Mouse (Mus musculus): ENCODE measurements around the gene Cngb1. TPM values are rescaled to one million over a fixed set of nuclear protein-coding genes. Genes with fewer than 3 reads are reported as not detected.
A peak's percentile ranks its signal among the peaks of the same experiment; 100 is the strongest.
"Not testable (repeated sequence)": the region's sequence is repeated elsewhere in the genome, so short reads cannot be mapped to it uniquely, and the experiment has no call there.

Cngb1 gene
- polyA plus RNA-seq, 1 experiment from 2014 or later = 0.12 TPM

- H3K9ac ChIP-seq (ENCODE audit: low read depth, low read length) = no peak overlapping the region
- ATAC-seq (ENCODE audit: low read depth) = no peak
- H3K4me2 ChIP-seq (ENCODE audit: low read depth, low read length) = no peak overlapping the region
- H3K36me3 ChIP-seq (ENCODE audit: control insufficient read depth, insufficient read depth) = no peaks in the 10 kb centered on the region
- H3K27ac ChIP-seq (ENCODE audit: low read length) = no peak overlapping the region
- H3K4me1 ChIP-seq (ENCODE audit: control insufficient read depth, low read depth, low read length) = no peaks in the 10 kb centered on the region
- WGBS (ENCODE audit: insufficient replicate concordance) = 58% methylated on average over 4 of the region's 4 CpGs
- H3K27me3 ChIP-seq (ENCODE audit: control insufficient read depth, insufficient read depth, low read depth, low read length) = no peaks in the 10 kb centered on the region
- no peak overlapping the region for H3K4me3 ChIP-seq (ENCODE audit: low read depth, low read length)
- no peaks in the 10 kb centered on the region for H3K9me3 ChIP-seq (replicated peaks; ENCODE audit: control insufficient read depth, low read length)
Measured at GRCm38 (mm10) chr8:95243853-95244252, 62.5 kb downstream of the Cngb1 start.

- ATAC-seq (ENCODE audit: low read depth) = no peak
- H3K4me2 ChIP-seq (ENCODE audit: low read depth, low read length) = no peak overlapping the region
- WGBS (ENCODE audit: insufficient replicate concordance) = 53% methylated on average over 12 of the region's 12 CpGs
- no peak overlapping the region for H3K27ac ChIP-seq (ENCODE audit: low read length)
- no peaks in the 10 kb centered on the region for H3K9me3 ChIP-seq (replicated peaks; ENCODE audit: control insufficient read depth, low read length)
- H3K4me1 ChIP-seq (ENCODE audit: control insufficient read depth, low read depth, low read length) = no peaks in the 10 kb centered on the region
- no peak overlapping the region for H3K4me3 ChIP-seq (ENCODE audit: low read depth, low read length)
- no peak overlapping the region for H3K9ac ChIP-seq (ENCODE audit: low read depth, low read length)
- H3K36me3 ChIP-seq (ENCODE audit: control insufficient read depth, insufficient read depth) = no peaks in the 10 kb centered on the region
- H3K27me3 ChIP-seq (ENCODE audit: control insufficient read depth, insufficient read depth, low read depth, low read length) = no peaks in the 10 kb centered on the region
Measured at GRCm38 (mm10) chr8:95242826-95243571, 63.4 kb downstream of the Cngb1 start.

- Histone ChIP-seq H3K4me1 (ENCODE audit: control insufficient read depth, low read depth, low read length) (no peaks in the 10 kb centered on the region), H3K36me3 (ENCODE audit: control insufficient read depth, insufficient read depth) (no peaks in the 10 kb centered on the region), H3K4me3 (ENCODE audit: low read depth, low read length) (no peak overlapping the region), H3K9me3 (replicated peaks; ENCODE audit: control insufficient read depth, low read length) (no peaks in the 10 kb centered on the region), H3K9ac (ENCODE audit: low read depth, low read length) (no peak overlapping the region), H3K27me3 (ENCODE audit: control insufficient read depth, insufficient read depth, low read depth, low read length) (no peaks in the 10 kb centered on the region), H3K4me2 (ENCODE audit: low read depth, low read length) (no peak overlapping the region), H3K27ac (ENCODE audit: low read length) (no peak overlapping the region)
- WGBS (ENCODE audit: insufficient replicate concordance) = 64% methylated on average over 26 of the region's 26 CpGs
- ATAC-seq (ENCODE audit: low read depth) = peak; percentile 50; the same call in 1 of the 2 replicates
Measured at GRCm38 (mm10) chr8:95242099-95242825, 64.1 kb downstream of the Cngb1 start.

GRCm38 (mm10) chr8:95235683-95236082 is 70.7 kb downstream of the Cngb1 start:
- Histone ChIP-seq H3K4me2 (ENCODE audit: low read depth, low read length) (no peak overlapping the region), H3K4me3 (ENCODE audit: low read depth, low read length) (no peak overlapping the region), H3K9me3 (replicated peaks; ENCODE audit: control insufficient read depth, low read length) (no peaks in the 10 kb centered on the region), H3K36me3 (ENCODE audit: control insufficient read depth, insufficient read depth) (no peaks in the 10 kb centered on the region), H3K4me1 (ENCODE audit: control insufficient read depth, low read depth, low read length) (no peaks in the 10 kb centered on the region), H3K27me3 (ENCODE audit: control insufficient read depth, insufficient read depth, low read depth, low read length) (no peaks in the 10 kb centered on the region), H3K27ac (ENCODE audit: low read length) (no peak overlapping the region), H3K9ac (ENCODE audit: low read depth, low read length) (no peak overlapping the region)
- 3% methylated on average over 3 of the region's 3 CpGs for WGBS (ENCODE audit: insufficient replicate concordance)
- no peak for ATAC-seq (ENCODE audit: low read depth)

- ATAC-seq (ENCODE audit: low read depth); H3K4me1 ChIP-seq (ENCODE audit: control insufficient read depth, low read depth, low read length); H3K4me3 ChIP-seq (ENCODE audit: low read depth, low read length); H3K9me3 ChIP-seq (replicated peaks; ENCODE audit: control insufficient read depth, low read length); H3K36me3 ChIP-seq (ENCODE audit: control insufficient read depth, insufficient read depth); H3K9ac ChIP-seq (ENCODE audit: low read depth, low read length); H3K27me3 ChIP-seq (ENCODE audit: control insufficient read depth, insufficient read depth, low read depth, low read length); H3K27ac ChIP-seq (ENCODE audit: low read length); H3K4me2 ChIP-seq (ENCODE audit: low read depth, low read length): not testable (repeated sequence)
- 64% methylated on average over 9 of the region's 9 CpGs for WGBS (ENCODE audit: insufficient replicate concordance)
Measured at GRCm38 (mm10) chr8:95230086-95230485, 76.3 kb downstream of the Cngb1 start.

- Histone ChIP-seq H3K4me2 (ENCODE audit: low read depth, low read length) (no peak overlapping the region), H3K4me1 (ENCODE audit: control insufficient read depth, low read depth, low read length) (no peaks in the 10 kb centered on the region), H3K36me3 (ENCODE audit: control insufficient read depth, insufficient read depth) (no peaks in the 10 kb centered on the region), H3K27me3 (ENCODE audit: control insufficient read depth, insufficient read depth, low read depth, low read length) (no peaks in the 10 kb centered on the region), H3K4me3 (ENCODE audit: low read depth, low read length) (no peak overlapping the region), H3K9ac (ENCODE audit: low read depth, low read length) (no peak overlapping the region), H3K27ac (ENCODE audit: low read length) (no peak overlapping the region), H3K9me3 (replicated peaks; ENCODE audit: control insufficient read depth, low read length) (no peaks in the 10 kb centered on the region)
- 32% methylated on average over 2 of the region's 2 CpGs for WGBS (ENCODE audit: insufficient replicate concordance)
- no peak for ATAC-seq (ENCODE audit: low read depth)
Measured at GRCm38 (mm10) chr8:95227151-95227468, 79.3 kb downstream of the Cngb1 start.

GRCm38 (mm10) chr8:95226251-95227150 is 79.9 kb downstream of the Cngb1 start:
- Histone ChIP-seq H3K27me3 (ENCODE audit: control insufficient read depth, insufficient read depth, low read depth, low read length) (no peaks in the 10 kb centered on the region), H3K27ac (ENCODE audit: low read length) (no peak overlapping the region), H3K9me3 (replicated peaks; ENCODE audit: control insufficient read depth, low read length) (no peaks in the 10 kb centered on the region), H3K4me3 (ENCODE audit: low read depth, low read length) (no peak overlapping the region), H3K4me1 (ENCODE audit: control insufficient read depth, low read depth, low read length) (no peaks in the 10 kb centered on the region), H3K9ac (ENCODE audit: low read depth, low read length) (no peak overlapping the region), H3K4me2 (ENCODE audit: low read depth, low read length) (no peak overlapping the region), H3K36me3 (ENCODE audit: control insufficient read depth, insufficient read depth) (no peaks in the 10 kb centered on the region)
- ATAC-seq (ENCODE audit: low read depth) = no peak
- WGBS (ENCODE audit: insufficient replicate concordance) = 52% methylated on average over 7 of the region's 7 CpGs

GRCm38 (mm10) chr8:95223969-95224368 is 82.4 kb downstream of the Cngb1 start:
- no peaks in the 10 kb centered on the region for H3K27me3 ChIP-seq (ENCODE audit: control insufficient read depth, insufficient read depth, low read depth, low read length)
- H3K4me3 ChIP-seq (ENCODE audit: low read depth, low read length) = no peak overlapping the region
- H3K4me1 ChIP-seq (ENCODE audit: control insufficient read depth, low read depth, low read length) = no peaks in the 10 kb centered on the region
- H3K4me2 ChIP-seq (ENCODE audit: low read depth, low read length) = no peak overlapping the region
- no peaks in the 10 kb centered on the region for H3K36me3 ChIP-seq (ENCODE audit: control insufficient read depth, insufficient read depth)
- WGBS (ENCODE audit: insufficient replicate concordance) = 65% methylated on average over 5 of the region's 5 CpGs
- H3K27ac ChIP-seq (ENCODE audit: low read length) = no peak overlapping the region
- no peak for ATAC-seq (ENCODE audit: low read depth)
- no peaks in the 10 kb centered on the region for H3K9me3 ChIP-seq (replicated peaks; ENCODE audit: control insufficient read depth, low read length)
- no peak overlapping the region for H3K9ac ChIP-seq (ENCODE audit: low read depth, low read length)
